Mouse (Mus musculus) hindbrain, embryonic 16.5 days (tissue): ENCODE data around the gene Atp5d. TPM values are rescaled to one million over a fixed set of nuclear protein-coding genes. Genes with fewer than 3 reads are reported as not detected.

Source experiments
- ATAC-seq: fragments of 200-750 bp; cut with Nextera tagmentation; 2 replicates; pipeline ENCODE4 v1.8.0; 2017; ENCODE audit warnings: moderate TSS enrichment, moderate library complexity
- H3K27ac ChIP-seq: fragments of 300-500 bp; sonication (generic); 2 replicates; pipeline ENCODE4 v1.5.1; 2014; ENCODE audit warnings: low read depth, mild to moderate bottlenecking, control low read depth, low read length, moderate library complexity
- H3K27me3 ChIP-seq: fragments of 300-500 bp; sonication (generic); replicated peaks from 2 replicates; pipeline ENCODE4 v1.6.1; 2014; ENCODE audit warnings: low read length; ENCODE audit not compliant: control insufficient read depth, insufficient read depth
- H3K36me3 ChIP-seq: fragments of 300-500 bp; sonication (generic); 2 replicates; pipeline ENCODE4 v1.6.1; 2014; ENCODE audit warnings: mild to moderate bottlenecking, low read length, moderate library complexity, mixed read lengths; ENCODE audit not compliant: control insufficient read depth, insufficient read depth
- H3K4me1 ChIP-seq: fragments of 300-500 bp; sonication (generic); 2 replicates; pipeline ENCODE4 v1.6.1; 2014; ENCODE audit warnings: low read depth, low read length; ENCODE audit not compliant: control insufficient read depth, insufficient read depth
- H3K4me2 ChIP-seq: fragments of 300-500 bp; sonication (generic); 2 replicates; pipeline ENCODE4 v1.6.1; 2014; ENCODE audit warnings: mild to moderate bottlenecking, low read length, control low read depth, moderate library complexity
- H3K4me3 ChIP-seq: fragments of 300-500 bp; sonication (generic); 2 replicates; pipeline ENCODE4 v1.5.1; 2014; ENCODE audit warnings: mild to moderate bottlenecking, low read length, control low read depth, moderate library complexity
- H3K9ac ChIP-seq: fragments of 300-500 bp; sonication (generic); 2 replicates; pipeline ENCODE4 v1.6.1; 2014; ENCODE audit warnings: low read depth, mild to moderate bottlenecking, control low read depth, low read length, moderate library complexity
- H3K9me3 ChIP-seq: fragments of 300-500 bp; sonication (generic); 2 replicates; pipeline ENCODE4 v1.6.1; 2014; ENCODE audit warnings: mild to moderate bottlenecking, low read length, moderate library complexity; ENCODE audit not compliant: control insufficient read depth
- WGBS: fragments of 180-500 bp; shearing (Covaris S2); extraction: QIAGEN DNeasy Blood & Tissue Kit; methylation state at CpG from one replicate; pipeline ENCODE4 v1.1.7; 2014; 5-methylcytosine and 5-hydroxymethylcytosine counted together
- polyA plus RNA-seq: library from polyadenylated mRNA; unstranded; fragments of >200 nt; fragmentation: Nextera tagmentation; extraction: Ambion mirVana; gene quantifications from 2 replicates; pipeline ENCODE4 v1.2.1, GENCODE M21; 2015

The Atp5d gene
- polyA plus RNA-seq, 1 experiment from 2014 or later = 581 TPM

DNA sequence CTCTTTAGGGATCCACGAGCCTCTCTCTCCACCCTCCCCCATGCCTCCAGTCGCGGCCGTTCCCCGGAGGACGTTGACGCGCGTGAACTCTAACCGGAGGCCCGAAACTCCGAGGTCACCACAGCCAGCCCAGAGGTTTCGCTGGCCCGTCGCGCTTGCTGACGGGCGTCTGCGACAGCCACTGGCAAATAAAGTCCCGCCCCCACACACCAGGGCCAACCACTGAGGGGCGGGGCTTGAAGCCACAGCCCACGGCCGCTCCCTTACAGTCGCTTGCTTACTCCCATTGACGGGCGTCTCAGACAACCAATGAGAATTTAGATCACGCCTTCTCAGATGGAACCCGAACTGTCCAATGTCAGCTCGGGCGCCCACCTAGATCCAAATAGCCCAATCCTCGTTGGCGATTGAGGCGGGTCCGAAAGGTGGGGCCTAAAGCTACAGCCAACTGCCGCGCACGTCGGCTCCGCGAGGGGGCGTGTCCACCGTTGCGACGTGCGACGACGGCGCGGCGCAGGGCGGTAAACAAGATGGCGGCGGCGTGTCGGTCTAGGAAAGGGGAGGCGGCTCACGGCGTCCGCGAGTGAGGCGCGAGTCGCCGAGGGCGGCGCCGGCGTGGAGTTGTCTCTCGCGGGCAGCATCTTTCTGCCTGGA is 23.0 kb upstream of the Atp5d start, which contains the start of gene Stk11:
Stk11 (plus strand) TSS at position 514 of the 654 bp plus-strand sequence.
- H3K4me3 ChIP-seq = peak within 1 kb of the TSS; percentile 87
- peaks cover 39% of the 10 kb centered on the region for H3K4me1 ChIP-seq
- no peaks in the 10 kb centered on the region for H3K36me3 ChIP-seq
- H3K27ac ChIP-seq = peak within 1 kb of the TSS; percentile 81
- no peaks in the 10 kb centered on the region for H3K9me3 ChIP-seq
- WGBS = under 1% methylated on average over 70 of the region's 70 CpGs
- H3K4me2 ChIP-seq = peak within 1 kb of the TSS; percentile 94
- H3K9ac ChIP-seq = peak within 1 kb of the TSS; percentile 84
- ATAC-seq = peak; percentile 99
- no peaks in the 10 kb centered on the region for H3K27me3 ChIP-seq

- WGBS = under 1% methylated on average over 43 of the region's 63 CpGs
- ATAC-seq = no peak
Measured at GRCm38 (mm10) chr10:80115944-80116335, 22.5 kb upstream of the Atp5d start.

DNA sequence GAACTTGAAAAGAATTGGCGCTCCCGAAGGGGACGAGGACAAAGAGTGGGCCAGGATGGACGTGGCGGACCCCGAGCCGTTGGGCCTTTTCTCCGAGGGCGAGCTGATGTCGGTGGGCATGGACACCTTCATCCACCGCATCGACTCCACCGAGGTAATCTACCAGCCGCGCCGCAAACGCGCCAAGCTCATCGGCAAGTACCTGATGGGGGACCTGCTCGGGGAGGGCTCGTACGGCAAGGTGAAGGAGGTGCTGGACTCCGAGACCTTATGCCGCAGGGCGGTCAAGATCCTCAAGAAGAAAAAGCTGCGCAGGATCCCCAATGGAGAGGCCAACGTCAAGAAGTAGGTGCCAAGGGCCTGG is 21.9 kb upstream of the Atp5d start:
- Histone ChIP-seq H3K4me2 (peak overlapping the region; percentile 94), H3K36me3 (no peaks in the 10 kb centered on the region), H3K4me3 (peak overlapping the region; percentile 87), H3K4me1 (peaks cover 39% of the 10 kb centered on the region), H3K9me3 (no peaks in the 10 kb centered on the region), H3K9ac (peak overlapping the region; percentile 84), H3K27ac (peak overlapping the region; percentile 27; the same call in 1 of the 2 replicates), H3K27me3 (no peaks in the 10 kb centered on the region)
- no peak for ATAC-seq
- under 1% methylated on average over 27 of the region's 27 CpGs for WGBS

More at GRCm38 (mm10) chr10:80115944-80116335, 22.5 kb upstream of the Atp5d start:
- peak overlapping the region; percentile 94 for H3K4me2 ChIP-seq
- H3K9ac ChIP-seq = peak overlapping the region; percentile 84
- H3K9me3 ChIP-seq = no peaks in the 10 kb centered on the region
- no peaks in the 10 kb centered on the region for H3K36me3 ChIP-seq
- H3K4me3 ChIP-seq = peak overlapping the region; percentile 87
- peaks cover 39% of the 10 kb centered on the region for H3K4me1 ChIP-seq
- no peaks in the 10 kb centered on the region for H3K27me3 ChIP-seq
- H3K27ac ChIP-seq = peak overlapping the region; percentile 81

- H3K9ac ChIP-seq = peak overlapping the region; percentile 84
- no peaks in the 10 kb centered on the region for H3K36me3 ChIP-seq
- no peaks in the 10 kb centered on the region for H3K27me3 ChIP-seq
- H3K4me1 ChIP-seq = peaks cover 39% of the 10 kb centered on the region
- H3K4me3 ChIP-seq = peak overlapping the region; percentile 87
- ATAC-seq = no peak
- peak overlapping the region; percentile 27; the same call in 1 of the 2 replicates for H3K27ac ChIP-seq
- peak overlapping the region; percentile 94 for H3K4me2 ChIP-seq
- 4% methylated on average over 30 of the region's 30 CpGs for WGBS
- H3K9me3 ChIP-seq = no peaks in the 10 kb centered on the region
Measured at GRCm38 (mm10) chr10:80116927-80117691, 21.3 kb upstream of the Atp5d start.

GRCm38 (mm10) chr10:80117736-80118135 is 20.7 kb upstream of the Atp5d start:
- no peak overlapping the region for H3K27ac ChIP-seq
- no peaks in the 10 kb centered on the region for H3K36me3 ChIP-seq
- H3K9ac ChIP-seq = peak overlapping the region; percentile 84
- WGBS = 46% methylated on average over 1 of the region's 1 CpGs
- H3K27me3 ChIP-seq = no peaks in the 10 kb centered on the region
- H3K4me1 ChIP-seq = peaks cover 39% of the 10 kb centered on the region
- H3K9me3 ChIP-seq = no peaks in the 10 kb centered on the region
- ATAC-seq = no peak
- peak overlapping the region; percentile 94 for H3K4me2 ChIP-seq
- H3K4me3 ChIP-seq = peak overlapping the region; percentile 87

- peak overlapping the region; percentile 32; the same call in 1 of the 2 replicates for H3K9ac ChIP-seq
- peak overlapping the region; percentile 94 for H3K4me2 ChIP-seq
- no peaks in the 10 kb centered on the region for H3K9me3 ChIP-seq
- ATAC-seq = no peak
- no peaks in the 10 kb centered on the region for H3K36me3 ChIP-seq
- peak overlapping the region; percentile 1; the same call in 1 of the 2 replicates for H3K4me3 ChIP-seq
- WGBS = 37% methylated on average over 6 of the region's 6 CpGs
- no peaks in the 10 kb centered on the region for H3K27me3 ChIP-seq
- H3K27ac ChIP-seq = no peak overlapping the region
- H3K4me1 ChIP-seq = peaks cover 39% of the 10 kb centered on the region
Measured at GRCm38 (mm10) chr10:80118552-80118951, 19.9 kb upstream of the Atp5d start.

DNA sequence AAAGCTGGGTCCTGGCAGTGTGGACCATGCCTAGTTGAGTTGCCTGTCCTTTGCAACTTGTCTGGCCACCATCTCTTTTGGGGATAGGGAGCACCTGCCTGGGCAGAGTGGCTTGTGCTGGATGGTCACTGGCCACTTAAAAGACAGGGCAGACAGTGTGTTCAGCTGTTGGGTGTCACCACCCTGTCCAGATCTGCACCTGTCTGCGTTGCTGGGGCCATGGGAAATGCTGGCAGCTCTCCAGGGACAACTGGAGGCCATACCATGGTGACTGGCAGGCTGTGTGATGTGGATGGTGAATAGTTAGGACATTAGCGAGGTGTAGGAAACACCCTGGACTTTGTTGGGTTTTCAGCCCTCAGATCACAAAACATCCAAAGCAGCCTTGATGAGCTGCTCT is 18.3 kb upstream of the Atp5d start:
- H3K27me3 ChIP-seq = no peaks in the 10 kb centered on the region
- H3K4me1 ChIP-seq = peaks cover 31% of the 10 kb centered on the region
- no peak for ATAC-seq
- no peak overlapping the region for H3K4me2 ChIP-seq
- no peak overlapping the region for H3K27ac ChIP-seq
- 71% methylated on average over 2 of the region's 2 CpGs for WGBS
- H3K9ac ChIP-seq = no peak overlapping the region
- H3K4me3 ChIP-seq = no peak overlapping the region
- H3K9me3 ChIP-seq = no peaks in the 10 kb centered on the region
- H3K36me3 ChIP-seq = no peaks in the 10 kb centered on the region

- no peaks in the 10 kb centered on the region for H3K9me3 ChIP-seq
- H3K4me2 ChIP-seq = no peak overlapping the region
- no peak overlapping the region for H3K27ac ChIP-seq
- H3K4me3 ChIP-seq = no peak overlapping the region
- no peaks in the 10 kb centered on the region for H3K27me3 ChIP-seq
- peaks cover 4% of the 10 kb centered on the region; the same call in 1 of the 2 replicates for H3K36me3 ChIP-seq
- WGBS = 92% methylated on average over 2 of the region's 2 CpGs
- H3K4me1 ChIP-seq = peaks cover 29% of the 10 kb centered on the region
- no peak overlapping the region for H3K9ac ChIP-seq
- ATAC-seq = no peak
Measured at GRCm38 (mm10) chr10:80121639-80122038, 16.8 kb upstream of the Atp5d start.

GRCm38 (mm10) chr10:80123932-80124562 is 14.4 kb upstream of the Atp5d start:
- Histone ChIP-seq H3K27me3 (no peaks in the 10 kb centered on the region), H3K27ac (no peak overlapping the region), H3K4me1 (peaks cover 5% of the 10 kb centered on the region), H3K9ac (no peak overlapping the region), H3K9me3 (no peaks in the 10 kb centered on the region), H3K4me3 (no peak overlapping the region), H3K4me2 (no peak overlapping the region), H3K36me3 (peaks cover 22% of the 10 kb centered on the region)
- no peak for ATAC-seq
- WGBS = 84% methylated on average over 9 of the region's 9 CpGs
